27 mouse cellular contexts compared by ENCODE assay signal in genomic region chr10:24863146-24863545, GRCm38 (mm10). TPM values are rescaled to one million over a fixed set of nuclear protein-coding genes. Genes with fewer than 3 reads are reported as not detected.
"Had no signal": no experiment of that assay in that cellular context is flagged by ENCODE, and none has a peak within 500 bp of the region (broad histone marks: within the 10 kb centered on the region; RNA-seq: fewer than 3 reads in every experiment).

No protein-coding gene starts in this region.

- H3K27ac ChIP-seq: heart, adult 2 months; heart, embryonic 13.5 days; heart, embryonic 15.5 days; hindbrain, embryonic 13.5 days; hindbrain, embryonic 15.5 days; hindbrain, postnatal 0 days; kidney, embryonic 15.5 days; kidney, postnatal 0 days; limb, embryonic 13.5 days; limb, embryonic 15.5 days; liver, embryonic 12.5 days; liver, embryonic 14.5 days had no signal

- H3K36me3 ChIP-seq: heart, embryonic 13.5 days; heart, embryonic 15.5 days; hindbrain, embryonic 13.5 days; hindbrain, embryonic 15.5 days; kidney, embryonic 15.5 days; limb, embryonic 13.5 days; limb, embryonic 15.5 days; liver, embryonic 12.5 days had no signal

- H3K4me3 ChIP-seq: heart, adult 2 months; heart, embryonic 13.5 days; heart, embryonic 15.5 days; hindbrain, embryonic 13.5 days; hindbrain, embryonic 15.5 days; kidney, embryonic 15.5 days; limb, embryonic 13.5 days; limb, embryonic 15.5 days; liver, embryonic 12.5 days had no signal

- ATAC-seq: hindbrain, postnatal 0 days; intestine, embryonic 16.5 days; liver, embryonic 12.5 days had no signal

- H3K4me1 ChIP-seq: heart, embryonic 13.5 days; heart, embryonic 15.5 days; hindbrain, embryonic 13.5 days; hindbrain, embryonic 15.5 days; kidney, embryonic 15.5 days; limb, embryonic 13.5 days; limb, embryonic 15.5 days; liver, embryonic 12.5 days had no signal

- H3K27me3 ChIP-seq: heart, embryonic 13.5 days; heart, embryonic 15.5 days; hindbrain, embryonic 13.5 days; hindbrain, embryonic 15.5 days; kidney, embryonic 15.5 days; limb, embryonic 13.5 days; limb, embryonic 15.5 days; liver, embryonic 12.5 days had no signal

- DNase-seq: gastrocnemius, postnatal 14 days; gastrocnemius, postnatal 36 days; heart, adult 11 months; heart, adult 2 months; heart, postnatal 14 days; heart, postnatal 36 days; kidney, adult 11 months; kidney, adult 2 months; kidney, adult 9 months; kidney, postnatal 14 days; kidney, postnatal 36 days; layer of hippocampus, adult 9-11 months; layer of hippocampus, postnatal 36 days; left cerebral cortex, postnatal 4 days had no signal

- H3K9me3 ChIP-seq: heart, embryonic 13.5 days; heart, embryonic 15.5 days; hindbrain, embryonic 13.5 days; hindbrain, embryonic 15.5 days; kidney, embryonic 15.5 days; limb, embryonic 13.5 days; limb, embryonic 15.5 days; liver, embryonic 12.5 days had no signal

- H3K9ac ChIP-seq: heart, embryonic 13.5 days; heart, embryonic 15.5 days; hindbrain, embryonic 13.5 days; hindbrain, embryonic 15.5 days; kidney, embryonic 15.5 days; limb, embryonic 13.5 days; limb, embryonic 15.5 days; liver, embryonic 12.5 days; liver, embryonic 14.5 days had no signal

RNA-seq across cellular contexts. Expression of gene Enpp3, which starts 20.5 kb away (rescaled TPM):
- total RNA-seq: hematopoietic stem cell, adult 5-6 weeks had no signal
